Mouse (Mus musculus) forebrain, embryonic 16.5 days (tissue): ENCODE measurements at regions not wholly inside any gene's neighbourhood (a gene's known extent, or its start where the extent isn't known, plus 50 kb on each side); places are given as distances from the start of the nearest gene placed in this dataset.
"Not testable (repeated sequence)": the region's sequence is repeated elsewhere in the genome, so short reads cannot be mapped to it uniquely, and the experiment has no call there.

Source experiments
- ATAC-seq: fragments of 200-750 bp; cut with Nextera tagmentation; 2 replicates; pipeline ENCODE4 v1.8.0; 2017; ENCODE audit warnings: mild to moderate bottlenecking, moderate library complexity
- H3K27ac ChIP-seq: fragments of 300-500 bp; sonication (generic); 2 replicates; pipeline ENCODE4 v1.5.1; 2014; ENCODE audit warnings: low read length, control low read depth
- H3K27me3 ChIP-seq: fragments of 300-500 bp; sonication (generic); replicated peaks from 2 replicates; pipeline ENCODE4 v1.6.1; 2014; ENCODE audit warnings: low read length; ENCODE audit not compliant: control insufficient read depth, insufficient read depth
- H3K36me3 ChIP-seq: fragments of 300-500 bp; sonication (generic); 2 replicates; pipeline ENCODE4 v1.6.1; 2014; ENCODE audit not compliant: control insufficient read depth, insufficient read depth
- H3K4me1 ChIP-seq: fragments of 300-500 bp; sonication (generic); replicated peaks from 2 replicates; pipeline ENCODE4 v1.6.1; 2014; ENCODE audit warnings: low read length; ENCODE audit not compliant: control insufficient read depth, insufficient read depth
- H3K4me2 ChIP-seq: fragments of 300-500 bp; sonication (generic); 2 replicates; pipeline ENCODE4 v1.6.1; 2014; ENCODE audit warnings: mild to moderate bottlenecking, low read length, control low read depth
- H3K4me3 ChIP-seq: fragments of 300-500 bp; sonication (generic); replicated peaks from 2 replicates; pipeline ENCODE4 v1.5.1; 2014; ENCODE audit warnings: mild to moderate bottlenecking, low read length, control low read depth
- H3K9ac ChIP-seq: fragments of 300-500 bp; sonication (generic); replicated peaks from 2 replicates; pipeline ENCODE4 v1.6.1; 2014; ENCODE audit warnings: low read depth, low read length, control low read depth
- H3K9me3 ChIP-seq: fragments of 300-500 bp; sonication (generic); 2 replicates; pipeline ENCODE4 v1.6.1; 2016; ENCODE audit warnings: low read length; ENCODE audit not compliant: control insufficient read depth
- WGBS: fragments of 180-500 bp; shearing (Covaris S2); extraction: QIAGEN DNeasy Blood & Tissue Kit; methylation state at CpG from one replicate; pipeline ENCODE4 v1.1.7; 2014; 5-methylcytosine and 5-hydroxymethylcytosine counted together

DNA sequence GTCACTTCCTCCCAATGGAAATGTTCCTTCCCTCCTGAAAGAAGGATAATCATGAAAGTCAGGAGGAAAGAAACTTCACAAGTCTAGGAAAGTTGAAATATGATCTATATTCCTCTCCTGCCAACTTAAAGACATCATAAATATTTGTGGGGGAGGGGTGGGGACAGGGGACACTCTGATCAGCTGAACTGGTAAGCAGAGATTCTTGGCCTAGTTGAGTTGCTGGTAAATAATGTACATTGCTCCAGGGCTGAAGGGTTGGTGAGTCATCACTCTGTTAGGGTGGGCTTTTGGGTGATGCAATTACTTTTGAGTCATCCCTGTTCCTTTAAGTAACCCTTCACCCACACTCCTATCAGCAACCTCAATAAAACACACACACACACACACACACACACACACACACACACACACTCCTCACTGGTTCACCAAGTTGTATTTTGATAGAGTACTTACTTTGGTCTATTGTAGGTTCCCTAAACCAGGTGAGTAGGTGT, 56.0 kb downstream of the Ccdc71l start:
- Histone ChIP-seq H3K4me1 (no peaks in the 10 kb centered on the region), H3K4me3 (no peak overlapping the region), H3K9me3 (no peaks in the 10 kb centered on the region), H3K36me3 (no peaks in the 10 kb centered on the region), H3K9ac (no peak overlapping the region), H3K4me2 (no peak overlapping the region), H3K27ac (no peak overlapping the region), H3K27me3 (no peaks in the 10 kb centered on the region)
- no peak for ATAC-seq

DNA sequence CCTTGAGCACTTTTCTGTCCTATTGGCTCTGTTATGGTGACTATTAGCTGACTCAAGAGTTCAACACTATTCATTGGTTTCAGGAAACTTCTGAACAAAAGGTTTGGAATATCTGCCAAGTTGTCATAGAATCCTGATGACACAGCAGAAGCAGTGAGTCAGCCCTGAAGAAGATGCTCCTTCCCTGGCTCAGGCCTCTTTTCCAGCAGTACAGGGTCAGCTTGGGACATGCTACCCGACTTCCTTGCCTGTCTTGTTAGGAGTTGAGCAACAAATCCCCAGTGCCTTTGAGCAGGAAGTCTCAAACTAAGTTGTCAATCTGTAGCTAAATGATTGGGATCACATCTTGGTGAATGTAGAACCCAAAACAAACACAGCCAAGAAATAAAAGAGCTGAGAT, 56.6 kb downstream of the Ccdc71l start:
- Histone ChIP-seq H3K27me3 (no peaks in the 10 kb centered on the region), H3K27ac (no peak overlapping the region), H3K9me3 (no peaks in the 10 kb centered on the region), H3K4me1 (no peaks in the 10 kb centered on the region), H3K4me3 (no peak overlapping the region), H3K4me2 (no peak overlapping the region), H3K36me3 (no peaks in the 10 kb centered on the region), H3K9ac (no peak overlapping the region)
- no peak for ATAC-seq
- WGBS: 59% methylated on average over 1 of the region's 1 CpGs

DNA sequence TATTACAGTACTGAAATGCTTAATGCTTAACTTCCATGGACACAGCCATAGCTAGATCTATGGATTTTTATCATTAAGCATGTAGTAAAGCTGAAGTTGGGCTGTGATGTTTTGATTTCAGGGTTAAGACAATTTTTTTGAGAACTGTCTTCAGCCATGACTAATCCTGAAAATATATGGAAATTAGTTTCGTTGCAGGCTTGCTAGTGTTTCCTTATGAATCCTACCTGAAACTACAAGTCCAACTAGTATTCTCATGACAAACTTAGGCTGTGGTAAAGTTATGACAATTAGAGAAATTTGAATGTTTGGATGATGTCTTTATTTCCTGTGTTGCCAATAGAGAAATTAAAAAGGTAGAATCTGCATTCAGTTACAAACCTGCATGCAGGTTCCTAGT, 59.7 kb downstream of the Ccdc71l start:
- Histone ChIP-seq H3K9ac (no peak overlapping the region), H3K36me3 (no peaks in the 10 kb centered on the region), H3K4me3 (no peak overlapping the region), H3K9me3 (no peaks in the 10 kb centered on the region), H3K27ac (no peak overlapping the region), H3K27me3 (no peaks in the 10 kb centered on the region), H3K4me2 (no peak overlapping the region), H3K4me1 (no peaks in the 10 kb centered on the region)
- 74% methylated on average over 1 of the region's 1 CpGs for WGBS
- no peak for ATAC-seq

DNA sequence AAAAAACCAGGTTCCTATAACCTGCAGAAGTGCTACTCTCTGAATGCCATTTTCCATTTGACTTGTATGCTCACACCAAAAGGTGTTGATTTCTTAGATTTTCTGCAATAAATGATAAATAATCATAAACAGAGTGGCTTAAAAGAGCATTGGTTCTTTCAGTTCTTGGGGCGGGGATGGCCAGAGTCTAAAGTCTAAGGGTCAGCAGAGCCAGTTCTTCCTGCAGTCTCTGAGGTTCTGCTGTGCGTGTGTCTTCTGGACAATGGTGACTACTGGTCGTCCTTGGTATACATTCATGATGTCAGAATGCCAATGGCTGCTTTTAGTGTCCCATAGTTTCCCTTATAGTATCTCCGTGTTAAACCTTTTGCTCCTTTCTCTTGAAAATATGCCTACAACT, 66.3 kb downstream of the Ccdc71l start:
- Histone ChIP-seq H3K9me3 (no peaks in the 10 kb centered on the region), H3K9ac (no peak overlapping the region), H3K27ac (no peak overlapping the region), H3K4me3 (no peak overlapping the region), H3K4me1 (no peaks in the 10 kb centered on the region), H3K27me3 (no peaks in the 10 kb centered on the region), H3K36me3 (no peaks in the 10 kb centered on the region), H3K4me2 (no peak overlapping the region)
- no peak for ATAC-seq
- 85% methylated on average over 4 of the region's 4 CpGs for WGBS

DNA sequence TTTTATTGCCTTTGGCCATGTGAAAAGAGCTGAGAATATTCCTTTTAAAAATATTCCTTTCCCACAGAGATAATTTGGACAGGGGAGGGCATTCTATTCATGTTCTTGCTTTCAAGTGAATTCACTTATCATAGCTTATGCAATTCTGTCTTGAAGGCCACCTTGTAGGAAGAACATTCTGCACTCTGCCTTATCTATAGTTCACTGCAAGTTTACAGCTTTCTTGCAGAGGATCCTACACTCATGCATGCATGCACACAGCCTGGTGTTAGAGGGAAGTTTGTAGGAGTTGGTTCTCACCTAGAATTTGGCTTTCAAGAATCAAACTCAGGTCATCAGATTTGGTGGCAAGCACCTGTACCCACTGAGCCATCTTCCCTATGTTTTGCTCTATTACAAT, 67.4 kb downstream of the Ccdc71l start:
- Histone ChIP-seq H3K4me1 (no peaks in the 10 kb centered on the region), H3K4me2 (no peak overlapping the region), H3K36me3 (no peaks in the 10 kb centered on the region), H3K9ac (no peak overlapping the region), H3K27ac (no peak overlapping the region), H3K4me3 (no peak overlapping the region), H3K9me3 (no peaks in the 10 kb centered on the region), H3K27me3 (no peaks in the 10 kb centered on the region)
- no peak for ATAC-seq

DNA sequence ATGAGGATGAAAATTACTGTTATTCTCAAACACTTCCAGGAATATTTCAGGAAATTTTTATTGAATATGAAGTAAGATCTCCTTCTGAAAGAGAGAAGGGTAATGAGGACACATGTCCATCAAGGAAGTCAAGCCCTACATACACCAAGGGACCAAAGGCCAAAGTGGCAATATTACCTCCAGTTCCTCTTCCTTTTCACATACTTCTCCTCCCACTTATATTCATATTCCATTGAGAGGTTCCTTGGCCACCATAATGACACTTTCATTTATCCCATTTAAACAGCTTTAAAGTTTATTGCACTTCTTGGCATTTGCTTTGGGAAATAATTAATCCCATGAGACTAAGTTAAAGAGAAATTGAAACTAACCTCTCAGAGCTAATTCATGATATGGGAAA, 70.9 kb downstream of the Ccdc71l start:
- no peak overlapping the region for H3K4me3 ChIP-seq
- H3K4me1 ChIP-seq: no peaks in the 10 kb centered on the region
- H3K9me3 ChIP-seq: no peaks in the 10 kb centered on the region
- ATAC-seq: no peak
- no peaks in the 10 kb centered on the region for H3K27me3 ChIP-seq
- H3K4me2 ChIP-seq: no peak overlapping the region
- H3K9ac ChIP-seq: no peak overlapping the region
- no peak overlapping the region for H3K27ac ChIP-seq
- H3K36me3 ChIP-seq: no peaks in the 10 kb centered on the region

DNA sequence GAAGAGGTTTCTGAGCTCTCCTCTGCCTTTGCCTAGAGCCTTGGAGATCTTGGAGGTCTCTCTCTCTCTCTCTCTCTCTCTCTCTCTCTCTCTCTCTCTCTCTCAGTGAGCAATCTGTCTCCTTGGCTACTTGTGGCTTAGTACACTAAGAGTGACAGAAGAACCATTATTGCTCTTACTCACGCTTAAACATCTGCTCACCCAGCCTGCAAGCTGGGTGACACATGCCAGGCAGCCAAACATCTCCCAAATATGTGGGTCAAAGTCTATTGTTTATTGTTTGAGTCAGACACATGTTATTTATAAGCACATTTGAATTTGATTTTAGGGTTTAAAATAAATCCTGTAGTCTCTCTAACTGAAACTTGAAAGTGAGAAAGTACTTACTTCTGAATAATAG, 72.7 kb downstream of the Ccdc71l start:
- no peak overlapping the region for H3K4me3 ChIP-seq
- no peak overlapping the region for H3K9ac ChIP-seq
- H3K4me2 ChIP-seq: no peak overlapping the region
- no peak overlapping the region for H3K27ac ChIP-seq
- 0 out of 2 replicates have a peak, but pooled peaks cover 2% of the 10 kb centered on the region for H3K4me1 ChIP-seq
- no peak for ATAC-seq
- WGBS: 40% methylated on average over 1 of the region's 1 CpGs
- no peaks in the 10 kb centered on the region for H3K27me3 ChIP-seq
- H3K36me3 ChIP-seq: no peaks in the 10 kb centered on the region
- no peaks in the 10 kb centered on the region for H3K9me3 ChIP-seq

DNA sequence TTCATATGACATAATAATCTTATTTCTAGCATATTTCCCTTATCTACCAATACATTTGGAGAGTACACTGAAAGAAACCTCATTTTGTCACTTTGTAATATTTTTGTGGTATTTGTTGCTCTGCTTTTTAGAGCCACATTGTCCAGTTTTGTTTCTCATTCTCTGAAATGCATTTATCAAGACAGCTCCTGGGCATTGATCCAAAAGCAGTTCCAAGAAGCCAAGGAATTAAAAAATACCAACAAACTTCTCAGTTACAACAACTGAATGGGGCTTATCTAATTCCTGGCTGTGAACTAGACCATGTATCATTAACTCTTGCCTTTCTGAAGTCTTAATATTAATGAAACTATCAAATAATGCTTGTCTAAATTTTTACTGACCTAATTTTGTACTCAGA, 76.3 kb downstream of the Ccdc71l start:
- Histone ChIP-seq H3K4me1 (0 out of 2 replicates have a peak, but pooled peaks cover 2% of the 10 kb centered on the region), H3K4me2 (no peak overlapping the region), H3K9me3 (no peaks in the 10 kb centered on the region), H3K36me3 (no peaks in the 10 kb centered on the region), H3K4me3 (no peak overlapping the region), H3K9ac (no peak overlapping the region), H3K27me3 (no peaks in the 10 kb centered on the region), H3K27ac (no peak overlapping the region)
- ATAC-seq: no peak

DNA sequence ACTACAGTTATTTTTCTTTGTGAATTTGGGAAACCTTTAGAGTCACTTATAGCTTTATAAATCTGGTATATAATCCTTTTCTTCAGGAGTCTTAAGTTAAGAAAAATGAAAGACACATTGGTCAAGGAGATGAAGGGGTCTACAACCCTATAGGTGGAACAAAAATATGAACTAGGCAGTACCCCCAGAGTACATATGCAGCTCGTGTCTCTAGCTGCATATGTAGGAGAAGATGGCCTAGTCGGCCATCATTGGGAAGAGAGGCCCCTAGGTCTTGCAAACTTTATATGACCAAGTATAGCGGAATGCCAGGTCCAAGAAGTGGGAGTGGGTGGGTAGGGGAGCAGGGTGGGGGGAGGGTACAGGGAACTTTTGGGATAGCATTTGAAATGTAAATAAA, 76.7 kb downstream of the Ccdc71l start:
- not testable (repeated sequence) for H3K4me3 ChIP-seq, H3K36me3 ChIP-seq, H3K4me2 ChIP-seq, H3K9me3 ChIP-seq, H3K4me1 ChIP-seq, H3K27me3 ChIP-seq, H3K27ac ChIP-seq, ATAC-seq, H3K9ac ChIP-seq
- 86% methylated on average over 3 of the region's 3 CpGs for WGBS

DNA sequence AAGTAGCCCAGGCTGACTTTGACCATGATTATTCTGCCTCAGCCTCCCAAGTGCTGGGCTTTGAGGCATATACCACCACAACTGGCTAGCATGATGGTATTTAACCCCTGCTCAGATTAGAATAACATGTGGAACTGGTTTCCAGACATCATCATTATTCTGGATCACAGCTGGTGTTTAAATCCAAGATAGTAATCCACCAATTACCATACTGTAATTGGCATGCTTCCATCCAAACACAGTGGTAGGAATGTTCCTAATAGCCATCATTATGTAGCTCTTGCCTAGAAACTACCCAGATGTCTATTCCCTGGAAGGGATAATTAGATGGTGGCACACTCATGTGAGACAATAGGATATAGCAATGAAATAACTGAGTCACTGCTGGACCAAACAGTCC, 77.4 kb downstream of the Ccdc71l start:
- Histone ChIP-seq H3K9me3 (no peaks in the 10 kb centered on the region), H3K4me3 (no peak overlapping the region), H3K4me2 (no peak overlapping the region), H3K27me3 (no peaks in the 10 kb centered on the region), H3K9ac (no peak overlapping the region), H3K27ac (no peak overlapping the region), H3K4me1 (0 out of 2 replicates have a peak, but pooled peaks cover 2% of the 10 kb centered on the region), H3K36me3 (no peaks in the 10 kb centered on the region)
- peak; percentile 80 for ATAC-seq
